Mouse (Mus musculus): ENCODE results near the gene Amotl2. TPM values are rescaled to one million over a fixed set of nuclear protein-coding genes. Genes with fewer than 3 reads are reported as not detected.

Amotl2 gene
- polyA plus RNA-seq, 1 experiment from 2014 or later, result 40.9 TPM

DNA sequence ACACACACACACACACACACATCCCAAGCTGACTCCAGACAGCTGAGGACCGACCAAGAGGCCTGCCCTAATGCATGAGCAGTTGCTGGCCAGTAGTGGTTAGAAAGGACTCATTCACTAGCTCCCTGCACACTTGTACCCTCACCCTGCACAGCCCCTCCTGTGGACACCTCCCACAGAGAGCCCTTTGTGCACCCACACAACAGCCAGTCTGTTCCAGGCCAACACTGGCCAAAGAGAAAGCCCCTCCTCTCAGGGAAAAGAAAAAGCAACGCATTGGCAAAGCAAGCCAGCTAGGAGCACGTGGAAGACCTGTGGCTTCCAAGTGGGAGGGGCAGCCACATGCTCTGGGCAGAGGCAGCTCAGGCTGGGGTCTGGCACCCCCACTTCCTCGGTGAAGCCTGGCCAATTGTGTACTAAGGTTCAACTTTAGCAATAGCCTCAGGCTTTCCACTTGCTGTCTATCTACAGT, 7.6 kb downstream of the Amotl2 start:
- Histone ChIP-seq H3K4me1 (ENCODE audit: insufficient read depth, low read length) (peaks cover 94% of the 10 kb centered on the region), H3K27ac (ENCODE audit: low read length) (peak overlapping the region; percentile 95), H3K4me3 (ENCODE audit: low read length) (no peak overlapping the region), H3K9ac (replicated peaks; ENCODE audit: low read length) (no peak overlapping the region), H3K36me3 (ENCODE audit: insufficient read depth, low read length) (peaks cover 81% of the 10 kb centered on the region), H3K27me3 (ENCODE audit: insufficient read depth, low read length) (no peaks in the 10 kb centered on the region), H3K4me2 (replicated peaks; ENCODE audit: low read depth, low read length) (no peak overlapping the region), H3K9me3 (ENCODE audit: low read length) (no peaks in the 10 kb centered on the region)
- no peak for ATAC-seq (ENCODE audit: low FRiP score, low TSS enrichment)
- WGBS, result 47% methylated on average over 4 of the region's 4 CpGs

DNA sequence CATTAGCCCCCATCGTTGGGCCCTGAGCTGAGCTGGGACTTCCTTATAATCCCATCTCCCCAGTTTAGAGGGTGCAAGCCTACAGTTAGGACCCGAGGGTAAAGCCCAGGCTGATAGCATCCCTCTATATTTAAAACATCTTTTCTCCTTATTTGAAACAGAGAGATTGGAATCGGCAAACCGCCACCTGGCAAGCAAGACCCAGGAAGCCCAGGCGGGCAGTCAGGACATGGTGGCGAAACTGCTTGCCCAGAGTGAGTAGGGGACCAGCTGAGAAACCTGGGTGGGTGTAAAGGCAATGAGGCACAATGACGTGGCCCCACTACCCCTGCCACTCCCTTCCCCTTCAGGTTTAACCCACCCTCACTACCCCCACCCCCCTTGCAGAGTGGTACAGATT, 8.5 kb downstream of the Amotl2 start:
- no peak for ATAC-seq (ENCODE audit: low FRiP score, low TSS enrichment)
- H3K9me3 ChIP-seq (ENCODE audit: low read length), result no peaks in the 10 kb centered on the region
- H3K36me3 ChIP-seq (ENCODE audit: insufficient read depth, low read length), result peaks cover 89% of the 10 kb centered on the region
- peaks cover 89% of the 10 kb centered on the region for H3K4me1 ChIP-seq (ENCODE audit: insufficient read depth, low read length)
- no peak overlapping the region for H3K4me3 ChIP-seq (ENCODE audit: low read length)
- 0 out of 2 replicates have a peak overlapping the region, but pooled peaks have one; percentile 49 for H3K4me2 ChIP-seq (replicated peaks; ENCODE audit: low read depth, low read length)
- no peaks in the 10 kb centered on the region for H3K27me3 ChIP-seq (ENCODE audit: insufficient read depth, low read length)
- 0 out of 2 replicates have a peak overlapping the region, but pooled peaks have one; percentile 0 for H3K9ac ChIP-seq (replicated peaks; ENCODE audit: low read length)
- peak overlapping the region; percentile 95 for H3K27ac ChIP-seq (ENCODE audit: low read length)
- 91% methylated on average over 7 of the region's 7 CpGs for WGBS

DNA sequence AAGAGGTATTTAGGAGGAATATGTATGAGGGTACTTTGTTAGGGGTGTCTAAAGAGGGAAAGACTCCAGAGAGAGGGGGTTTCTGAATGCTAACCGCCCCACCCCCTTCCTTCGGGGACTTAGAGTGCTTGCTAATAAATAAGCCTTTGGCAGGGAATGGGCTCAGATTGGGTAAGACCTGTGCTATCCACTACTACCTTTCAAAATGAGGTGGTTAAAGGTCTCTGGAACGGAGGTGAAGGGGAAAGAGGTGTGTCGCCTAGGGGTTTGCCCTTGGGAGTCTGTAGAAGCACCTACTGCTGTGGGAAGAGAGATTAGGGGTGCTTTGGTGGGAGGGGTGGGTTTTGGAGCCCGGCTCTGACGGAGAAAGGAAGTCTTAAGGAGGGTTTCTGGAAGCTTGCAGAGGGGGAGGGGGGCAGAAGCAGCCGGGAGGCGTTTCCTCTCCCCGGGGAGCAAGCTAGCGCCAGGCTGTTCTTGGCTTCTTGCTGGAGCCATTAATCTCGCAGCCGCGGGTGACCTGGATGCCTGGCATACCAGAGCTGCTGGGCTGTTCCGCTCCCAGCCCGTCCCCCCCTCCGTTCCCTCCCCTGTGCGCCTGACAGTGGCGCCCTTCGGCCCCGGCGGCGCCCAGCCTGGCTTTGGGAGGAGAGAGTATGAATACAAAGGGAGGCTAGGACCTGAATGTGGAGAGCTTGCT, 9.6 kb downstream of the Amotl2 start:
- Histone ChIP-seq H3K9ac (replicated peaks; ENCODE audit: low read length) (peak overlapping the region; percentile 56), H3K27ac (ENCODE audit: low read length) (peak overlapping the region; percentile 95), H3K9me3 (ENCODE audit: low read length) (no peaks in the 10 kb centered on the region), H3K36me3 (ENCODE audit: insufficient read depth, low read length) (peaks cover 89% of the 10 kb centered on the region), H3K4me1 (ENCODE audit: insufficient read depth, low read length) (peaks cover 77% of the 10 kb centered on the region), H3K4me2 (replicated peaks; ENCODE audit: low read depth, low read length) (peak overlapping the region; percentile 49), H3K27me3 (ENCODE audit: insufficient read depth, low read length) (no peaks in the 10 kb centered on the region), H3K4me3 (ENCODE audit: low read length) (peak overlapping the region; percentile 13; the same call in 1 of the 2 replicates)
- WGBS, result 2% methylated on average over 22 of the region's 22 CpGs
- ATAC-seq (ENCODE audit: low FRiP score, low TSS enrichment), result peak; percentile 95

DNA sequence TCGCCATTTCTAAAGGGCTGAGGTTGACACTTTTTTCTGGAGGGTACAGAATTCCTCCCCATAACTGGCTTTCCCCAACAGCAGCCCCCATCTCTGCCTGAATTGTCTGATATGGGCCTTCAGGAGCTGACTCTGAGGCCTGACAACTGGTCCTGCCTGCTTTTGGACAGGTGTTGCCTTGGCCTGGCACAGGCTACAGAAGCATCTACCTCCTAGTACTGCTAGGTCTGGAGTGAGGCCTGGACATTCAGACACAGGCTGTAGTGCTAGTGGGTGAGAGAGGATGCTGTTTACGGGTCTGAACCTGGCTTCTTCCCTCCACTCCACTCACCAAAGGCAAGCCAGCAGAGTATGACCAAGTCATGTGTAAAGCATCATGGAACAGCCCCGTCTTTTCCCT, 10.3 kb downstream of the Amotl2 start:
- Histone ChIP-seq H3K4me2 (replicated peaks; ENCODE audit: low read depth, low read length) (peak overlapping the region; percentile 49), H3K36me3 (ENCODE audit: insufficient read depth, low read length) (peaks cover 89% of the 10 kb centered on the region), H3K9ac (replicated peaks; ENCODE audit: low read length) (peak overlapping the region; percentile 52), H3K9me3 (ENCODE audit: low read length) (no peaks in the 10 kb centered on the region), H3K4me1 (ENCODE audit: insufficient read depth, low read length) (peaks cover 70% of the 10 kb centered on the region), H3K27me3 (ENCODE audit: insufficient read depth, low read length) (no peaks in the 10 kb centered on the region), H3K4me3 (ENCODE audit: low read length) (no peak overlapping the region), H3K27ac (ENCODE audit: low read length) (peak overlapping the region; percentile 95)
- ATAC-seq (ENCODE audit: low FRiP score, low TSS enrichment), result no peak
- WGBS, result 66% methylated on average over 3 of the region's 3 CpGs

DNA sequence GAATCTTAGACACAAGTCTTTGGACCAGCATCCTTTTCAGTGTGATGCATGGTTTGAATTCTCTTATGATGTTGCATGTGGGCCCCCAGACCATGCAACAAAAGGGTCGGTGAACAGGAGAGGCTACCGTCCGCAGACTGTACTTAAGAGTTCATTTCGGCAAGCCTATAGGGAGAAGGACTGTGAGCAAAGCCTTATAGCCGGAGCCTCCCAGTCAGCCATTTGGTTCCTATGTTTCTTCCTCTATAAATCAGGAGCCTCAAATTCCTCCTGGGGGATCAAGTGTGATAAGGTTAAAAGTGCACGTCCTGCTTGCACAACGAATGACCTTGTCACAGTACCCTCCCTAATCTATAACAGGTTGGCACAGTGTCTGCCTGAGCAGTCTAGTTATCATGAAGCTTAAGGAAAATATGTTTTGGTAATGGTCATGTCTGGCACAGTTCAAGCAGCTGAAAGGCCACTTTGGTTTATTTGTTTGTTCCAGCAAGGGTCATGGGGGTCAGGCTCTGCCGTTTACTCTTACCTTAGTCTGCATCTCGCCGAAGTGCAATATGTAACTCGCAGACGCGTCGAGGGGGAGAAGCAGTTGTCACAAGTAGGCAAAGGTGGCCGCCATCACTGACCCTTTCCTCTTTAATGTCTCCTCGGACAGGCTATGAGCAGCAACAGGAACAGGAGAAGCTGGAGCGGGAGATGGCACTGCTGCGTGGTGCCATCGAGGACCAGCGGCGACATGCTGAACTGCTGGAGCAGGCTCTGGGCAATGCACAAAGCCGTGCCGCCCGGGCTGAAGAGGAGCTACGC, 11.4 kb downstream of the Amotl2 start:
- WGBS, result 67% methylated on average over 25 of the region's 25 CpGs
- Histone ChIP-seq H3K36me3 (ENCODE audit: insufficient read depth, low read length) (peaks cover 89% of the 10 kb centered on the region), H3K4me3 (ENCODE audit: low read length) (no peak overlapping the region), H3K4me2 (replicated peaks; ENCODE audit: low read depth, low read length) (no peak overlapping the region), H3K4me1 (ENCODE audit: insufficient read depth, low read length) (peaks cover 59% of the 10 kb centered on the region), H3K27ac (ENCODE audit: low read length) (peak overlapping the region; percentile 95; the same call in 1 of the 2 replicates), H3K9ac (replicated peaks; ENCODE audit: low read length) (peak overlapping the region; percentile 52; the same call in 1 of the 2 replicates), H3K9me3 (ENCODE audit: low read length) (no peaks in the 10 kb centered on the region), H3K27me3 (ENCODE audit: insufficient read depth, low read length) (no peaks in the 10 kb centered on the region)
- ATAC-seq (ENCODE audit: low FRiP score, low TSS enrichment), result no peak

DNA sequence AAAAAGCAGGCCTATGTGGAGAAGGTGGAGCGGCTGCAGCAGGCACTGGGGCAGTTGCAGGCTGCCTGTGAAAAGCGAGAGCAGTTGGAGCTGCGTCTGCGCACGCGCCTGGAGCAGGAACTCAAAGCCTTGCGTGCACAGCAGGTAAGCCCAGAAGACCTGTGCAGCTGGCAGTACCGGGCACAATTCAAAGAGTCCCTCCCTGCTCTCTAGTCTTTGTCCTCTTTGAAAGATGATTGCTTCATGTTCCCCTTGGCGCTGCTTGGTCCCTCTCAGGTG, 11.9 kb downstream of the Amotl2 start:
- H3K4me2 ChIP-seq (replicated peaks; ENCODE audit: low read depth, low read length), result no peak overlapping the region
- no peaks in the 10 kb centered on the region for H3K27me3 ChIP-seq (ENCODE audit: insufficient read depth, low read length)
- peaks cover 54% of the 10 kb centered on the region for H3K4me1 ChIP-seq (ENCODE audit: insufficient read depth, low read length)
- WGBS, result 96% methylated on average over 9 of the region's 9 CpGs
- H3K36me3 ChIP-seq (ENCODE audit: insufficient read depth, low read length), result peaks cover 87% of the 10 kb centered on the region
- H3K9ac ChIP-seq (replicated peaks; ENCODE audit: low read length), result no peak overlapping the region
- no peak overlapping the region for H3K4me3 ChIP-seq (ENCODE audit: low read length)
- H3K27ac ChIP-seq (ENCODE audit: low read length), result no peak overlapping the region
- ATAC-seq (ENCODE audit: low FRiP score, low TSS enrichment), result no peak
- H3K9me3 ChIP-seq (ENCODE audit: low read length), result no peaks in the 10 kb centered on the region

DNA sequence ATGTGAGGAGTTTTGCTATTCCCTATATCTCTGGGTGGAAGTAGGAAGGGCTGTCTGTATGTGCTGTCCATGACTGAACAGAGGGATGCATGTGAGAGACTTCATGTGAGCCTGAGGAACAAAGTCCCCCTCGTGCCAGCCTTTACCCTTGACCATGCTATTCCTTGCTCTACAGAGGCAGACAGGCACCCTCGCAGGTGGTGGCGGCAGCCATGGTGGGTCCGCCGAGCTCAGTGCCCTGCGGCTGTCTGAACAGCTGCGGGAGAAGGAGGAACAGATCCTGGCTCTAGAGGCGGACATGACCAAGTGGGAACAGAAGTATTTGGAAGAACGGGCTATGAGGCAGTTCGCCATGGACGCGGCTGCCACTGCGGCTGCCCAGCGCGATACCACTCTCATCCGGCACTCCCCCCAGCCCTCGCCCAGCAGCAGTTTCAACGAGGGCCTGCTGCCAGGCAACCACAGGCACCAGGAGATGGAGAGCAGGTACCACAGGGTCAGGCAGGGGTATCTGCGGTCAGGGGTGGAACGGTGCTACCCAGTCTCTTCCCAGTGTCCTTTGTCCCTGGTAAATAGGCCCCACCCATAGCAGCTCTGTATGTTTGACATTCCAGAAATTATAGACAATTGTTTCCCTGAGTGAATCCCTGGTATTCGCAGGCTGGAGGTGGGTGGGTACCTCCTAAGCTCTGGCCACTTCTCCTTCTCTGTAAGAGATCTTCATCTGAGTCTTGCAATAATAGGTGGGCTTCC, 12.8 kb downstream of the Amotl2 start:
- no peaks in the 10 kb centered on the region for H3K9me3 ChIP-seq (ENCODE audit: low read length)

DNA sequence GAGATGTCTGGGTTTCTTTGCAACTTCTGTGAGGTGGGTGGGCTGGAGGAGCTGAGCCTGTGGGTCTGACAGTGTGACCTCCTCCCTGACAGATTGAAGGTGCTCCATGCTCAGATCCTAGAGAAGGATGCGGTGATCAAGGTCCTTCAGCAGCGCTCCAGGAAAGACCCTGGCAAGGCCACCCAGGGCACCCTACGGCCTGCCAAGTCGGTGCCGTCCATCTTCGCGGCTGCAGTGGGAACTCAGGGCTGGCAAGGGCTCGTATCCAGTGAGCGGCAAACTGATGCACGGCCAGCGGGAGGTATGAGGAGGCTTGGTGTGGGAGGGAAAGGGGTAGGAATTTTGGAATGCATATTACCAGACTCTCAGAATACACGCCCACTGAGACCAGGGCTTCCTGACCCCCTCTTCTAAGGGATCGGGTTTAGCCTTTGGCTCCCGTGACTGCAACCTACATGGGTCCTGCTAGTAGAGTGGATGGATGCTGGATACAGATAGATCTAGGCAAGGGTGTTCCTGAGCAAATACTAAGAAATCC, 13.5 kb downstream of the Amotl2 start:
- no peak for ATAC-seq (ENCODE audit: low FRiP score, low TSS enrichment)
- H3K4me3 ChIP-seq (ENCODE audit: low read length), result no peak overlapping the region
- peaks cover 49% of the 10 kb centered on the region for H3K4me1 ChIP-seq (ENCODE audit: insufficient read depth, low read length)
- H3K27ac ChIP-seq (ENCODE audit: low read length), result no peak overlapping the region
- no peaks in the 10 kb centered on the region for H3K9me3 ChIP-seq (ENCODE audit: low read length)
- peaks cover 80% of the 10 kb centered on the region for H3K36me3 ChIP-seq (ENCODE audit: insufficient read depth, low read length)
- no peak overlapping the region for H3K9ac ChIP-seq (replicated peaks; ENCODE audit: low read length)
- no peak overlapping the region for H3K4me2 ChIP-seq (replicated peaks; ENCODE audit: low read depth, low read length)
- no peaks in the 10 kb centered on the region for H3K27me3 ChIP-seq (ENCODE audit: insufficient read depth, low read length)
- 84% methylated on average over 14 of the region's 14 CpGs for WGBS

More for the DNA sequence above, 12.8 kb downstream of the Amotl2 start:
- H3K27me3 ChIP-seq (ENCODE audit: insufficient read depth, low read length), result no peaks in the 10 kb centered on the region
- H3K27ac ChIP-seq (ENCODE audit: low read length), result 0 out of 2 replicates have a peak overlapping the region, but pooled peaks have one; percentile 25
- H3K9ac ChIP-seq (replicated peaks; ENCODE audit: low read length), result no peak overlapping the region
- no peak overlapping the region for H3K4me2 ChIP-seq (replicated peaks; ENCODE audit: low read depth, low read length)
- ATAC-seq (ENCODE audit: low FRiP score, low TSS enrichment), result no peak
- no peak overlapping the region for H3K4me3 ChIP-seq (ENCODE audit: low read length)
- 91% methylated on average over 21 of the region's 21 CpGs for WGBS
- peaks cover 87% of the 10 kb centered on the region for H3K36me3 ChIP-seq (ENCODE audit: insufficient read depth, low read length)
- H3K4me1 ChIP-seq (ENCODE audit: insufficient read depth, low read length), result peaks cover 50% of the 10 kb centered on the region

DNA sequence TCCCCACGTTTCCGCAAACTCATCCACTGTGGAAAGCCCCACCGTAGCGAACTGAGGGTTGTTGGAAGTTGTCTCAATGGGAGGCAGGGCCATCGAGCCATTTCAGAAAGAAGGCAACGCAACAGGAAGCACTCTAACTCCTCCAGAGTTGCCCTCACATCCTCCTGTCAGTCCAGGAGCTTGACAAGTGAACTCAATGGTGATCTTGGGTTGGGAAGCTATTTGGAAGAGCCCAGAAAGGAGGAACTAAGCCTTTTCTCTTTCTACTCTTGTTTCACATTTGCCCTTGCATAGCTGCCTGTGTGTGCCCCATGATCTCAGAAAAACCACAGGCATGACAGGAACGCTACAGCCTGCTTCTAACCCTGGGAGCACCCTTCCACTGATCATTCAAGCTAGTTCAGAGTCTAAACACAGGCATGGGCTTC, 14.6 kb downstream of the Amotl2 start:
- H3K9me3 ChIP-seq (ENCODE audit: low read length), result no peaks in the 10 kb centered on the region
- no peak overlapping the region for H3K27ac ChIP-seq (ENCODE audit: low read length)
- no peak overlapping the region for H3K4me2 ChIP-seq (replicated peaks; ENCODE audit: low read depth, low read length)
- H3K9ac ChIP-seq (replicated peaks; ENCODE audit: low read length), result no peak overlapping the region
- H3K27me3 ChIP-seq (ENCODE audit: insufficient read depth, low read length), result no peaks in the 10 kb centered on the region
- peaks cover 43% of the 10 kb centered on the region for H3K4me1 ChIP-seq (ENCODE audit: insufficient read depth, low read length)
- no peak overlapping the region for H3K4me3 ChIP-seq (ENCODE audit: low read length)
- WGBS, result 64% methylated on average over 7 of the region's 7 CpGs
- peaks cover 75% of the 10 kb centered on the region for H3K36me3 ChIP-seq (ENCODE audit: insufficient read depth, low read length)
- no peak for ATAC-seq (ENCODE audit: low FRiP score, low TSS enrichment)

Data from kidney, embryonic 16.5 days (tissue).